Mouse (Mus musculus): ENCODE results near the gene Gm12355.

Gene Gm12355

GRCm38 (mm10) chr11:98603953-98604352 lies 21.5 kb downstream of the Gm12355 start:
- in situ Hi-C loops (cut with MboI; ENCODE audit: low sequenced_read_pairs), result no loop called here

GRCm38 (mm10) chr11:98602090-98602690 lies 23.3 kb downstream of the Gm12355 start:
- in situ Hi-C loops (cut with MboI; ENCODE audit: low sequenced_read_pairs), result no loop called here

GRCm38 (mm10) chr11:98599291-98599690 lies 26.2 kb downstream of the Gm12355 start:
- in situ Hi-C loops (cut with MboI; ENCODE audit: low sequenced_read_pairs), result no loop called here

- in situ Hi-C loops (cut with MboI; ENCODE audit: low sequenced_read_pairs), result no loop called here
Measured at GRCm38 (mm10) chr11:98598851-98599290, 26.6 kb downstream of the Gm12355 start.

GRCm38 (mm10) chr11:98597991-98598390 lies 27.5 kb downstream of the Gm12355 start, which contains the start of gene Lrrc3c:
Gene Lrrc3c, plus strand, starts transcription at chr11:98598291.
- in situ Hi-C loops (cut with MboI; ENCODE audit: low sequenced_read_pairs), result no loop called here

GRCm38 (mm10) chr11:98597363-98597762 lies 28.1 kb downstream of the Gm12355 start:
- in situ Hi-C loops (cut with MboI; ENCODE audit: low sequenced_read_pairs), result no loop called here

GRCm38 (mm10) chr11:98595955-98596354 lies 29.5 kb downstream of the Gm12355 start:
- in situ Hi-C loops (cut with MboI; ENCODE audit: low sequenced_read_pairs), result no loop called here

- in situ Hi-C loops (cut with MboI; ENCODE audit: low sequenced_read_pairs), result no loop called here
Measured at GRCm38 (mm10) chr11:98595473-98595872, 30.0 kb downstream of the Gm12355 start.

GRCm38 (mm10) chr11:98595021-98595420 lies 30.4 kb downstream of the Gm12355 start:
- in situ Hi-C loops (cut with MboI; ENCODE audit: low sequenced_read_pairs), result no loop called here

- in situ Hi-C loops (cut with MboI; ENCODE audit: low sequenced_read_pairs), result no loop called here
Measured at GRCm38 (mm10) chr11:98590548-98591445, 34.7 kb downstream of the Gm12355 start.

GRCm38 (mm10) chr11:98589306-98589705 lies 36.2 kb downstream of the Gm12355 start:
- in situ Hi-C loops (cut with MboI; ENCODE audit: low sequenced_read_pairs), result no loop called here

- in situ Hi-C loops (cut with MboI; ENCODE audit: low sequenced_read_pairs), result no loop called here
Measured at GRCm38 (mm10) chr11:98588833-98589281, 36.6 kb downstream of the Gm12355 start.

GRCm38 (mm10) chr11:98587684-98588546 lies 37.5 kb downstream of the Gm12355 start:
- in situ Hi-C loops (cut with MboI; ENCODE audit: low sequenced_read_pairs), result no loop called here

- in situ Hi-C loops (cut with MboI; ENCODE audit: low sequenced_read_pairs), result no loop called here
Measured at GRCm38 (mm10) chr11:98586892-98587563, 38.4 kb downstream of the Gm12355 start, which contains the start of gene Ormdl3. Gene Ormdl3, minus strand, starts transcription at chr11:98587368.

- in situ Hi-C loops (cut with MboI; ENCODE audit: low sequenced_read_pairs), result no loop called here
Measured at GRCm38 (mm10) chr11:98586087-98586891, 39.2 kb downstream of the Gm12355 start.

- in situ Hi-C loops (cut with MboI; ENCODE audit: low sequenced_read_pairs), result no loop called here
Measured at GRCm38 (mm10) chr11:98584629-98585177, 40.8 kb downstream of the Gm12355 start.

- in situ Hi-C loops (cut with MboI; ENCODE audit: low sequenced_read_pairs), result no loop called here
Measured at GRCm38 (mm10) chr11:98584146-98584545, 41.3 kb downstream of the Gm12355 start.

GRCm38 (mm10) chr11:98583571-98583970 lies 41.9 kb downstream of the Gm12355 start:
- in situ Hi-C loops (cut with MboI; ENCODE audit: low sequenced_read_pairs), result no loop called here

GRCm38 (mm10) chr11:98583265-98583552 lies 42.3 kb downstream of the Gm12355 start:
- in situ Hi-C loops (cut with MboI; ENCODE audit: low sequenced_read_pairs), result no loop called here
